Mouse (Mus musculus) A20 (cell line): ENCODE results near the gene Tmem120b.
A peak's percentile ranks its signal among the peaks of the same experiment; 100 is the strongest.

ENCODE experiments used
- DNase-seq: peaks from one replicate; pipeline ENCODE4 v3.0.0-alpha.2; 2011; ENCODE audit warnings: low read depth, low spot score

Tmem120b gene

GRCm38 (mm10) chr5:123139722-123140627, 71.8 kb downstream of the Tmem120b start:
- peak; percentile 68 for DNase-seq

GRCm38 (mm10) chr5:123140694-123141554, 72.7 kb downstream of the Tmem120b start:
- DNase-seq: peak; percentile 95

GRCm38 (mm10) chr5:123141555-123142160, 73.4 kb downstream of the Tmem120b start:
- peak; percentile 91 for DNase-seq

- DNase-seq: peak; percentile 69
These were observed 74.2 kb downstream of the Tmem120b start, which contains the start of gene Setd1b for GRCm38 (mm10) chr5:123142161-123143157. TSS of gene Setd1b (plus strand) at chr5:123142193.

GRCm38 (mm10) chr5:123143251-123143970, 75.2 kb downstream of the Tmem120b start:
- DNase-seq: peak; percentile 53

GRCm38 (mm10) chr5:123143971-123144745, 75.9 kb downstream of the Tmem120b start:
- DNase-seq: peak; percentile 35

GRCm38 (mm10) chr5:123144746-123145590, 76.8 kb downstream of the Tmem120b start:
- no peak for DNase-seq

- DNase-seq: no peak
These were observed 78.1 kb downstream of the Tmem120b start for GRCm38 (mm10) chr5:123146357-123146756.

GRCm38 (mm10) chr5:123147569-123147968, 79.4 kb downstream of the Tmem120b start:
- no peak for DNase-seq

GRCm38 (mm10) chr5:123148073-123148722, 80.0 kb downstream of the Tmem120b start:
- no peak for DNase-seq

- DNase-seq: peak; percentile 88
These were observed 81.5 kb downstream of the Tmem120b start for GRCm38 (mm10) chr5:123149451-123150400.

- peak; percentile 90 for DNase-seq
These were observed 82.4 kb downstream of the Tmem120b start for GRCm38 (mm10) chr5:123150641-123151040.

GRCm38 (mm10) chr5:123151077-123151476, 82.9 kb downstream of the Tmem120b start:
- DNase-seq: peak; percentile 91

GRCm38 (mm10) chr5:123151707-123152362, 83.6 kb downstream of the Tmem120b start:
- DNase-seq: no peak

- peak; percentile 51 for DNase-seq
These were observed 84.7 kb downstream of the Tmem120b start for GRCm38 (mm10) chr5:123152901-123153300.

GRCm38 (mm10) chr5:123155425-123155824, 87.2 kb downstream of the Tmem120b start:
- peak; percentile 81 for DNase-seq
